Mouse (Mus musculus) spleen, adult 10 weeks (tissue): Measurements from ENCODE around the gene Vwa2. TPM values are rescaled to one million over a fixed set of nuclear protein-coding genes. Genes with fewer than 3 reads are reported as not detected.

Source experiments
- polyA plus RNA-seq: library from polyadenylated mRNA; stranded (reverse); fragments of 350-450 nt; fragmentation: Illumina TruSeq; extraction: RNeasy Lipid Tissue Mini Kit (QIAGEN cat#74804); gene quantifications from one replicate; pipeline ENCODE4 v1.2.3, GENCODE M21; 2015; ENCODE audit warnings: low replicate concordance; ENCODE audit not compliant: insufficient read depth

The Vwa2 gene
- polyA plus RNA-seq, result not detected

GRCm38 (mm10) chr19:56873816-56874600 lies at the start of gene Vwa2:
Gene Vwa2 (plus strand): TSS chr19:56874249.

GRCm38 (mm10) chr19:56826047-56826631 lies 47.9 kb upstream of the Vwa2 start, which contains the start of gene Tdrd1:
Gene Tdrd1 (plus strand): TSS chr19:56826209.

Other genes with a start within 250 kb of the Vwa2 start
- gene Adrb1, start 152.1 kb upstream of the Vwa2 start, polyA plus RNA-seq, result 1.7 TPM
- 26.5 TPM for gene Ccdc186, start 52.1 kb upstream of the Vwa2 start, polyA plus RNA-seq
- 0.07 TPM for gene Tdrd1, start 48.0 kb upstream of the Vwa2 start, polyA plus RNA-seq
- 11.1 TPM for gene Afap1l2, start 134.0 kb downstream of the Vwa2 start, polyA plus RNA-seq